Mouse (Mus musculus) kidney, embryonic 16.5 days (tissue): ENCODE measurements around the gene Gm45753. TPM values are rescaled to one million over a fixed set of nuclear protein-coding genes. Genes with fewer than 3 reads are reported as not detected.

Source experiments
- ATAC-seq: fragments of 200-750 bp; cut with Nextera tagmentation; 2 replicates; pipeline ENCODE4 v1.8.0; 2017; ENCODE audit warnings: moderate TSS enrichment; ENCODE audit not compliant: low FRiP score, low TSS enrichment
- H3K27ac ChIP-seq: fragments of 300-500 bp; sonication (generic); 2 replicates; pipeline ENCODE4 v1.5.1; 2014; ENCODE audit warnings: low read length
- H3K27me3 ChIP-seq: fragments of 300-500 bp; sonication (generic); 2 replicates; pipeline ENCODE4 v1.6.1; 2014; ENCODE audit warnings: low read length, control low read depth, mixed read lengths; ENCODE audit not compliant: insufficient read depth
- H3K36me3 ChIP-seq: fragments of 300-500 bp; sonication (generic); 2 replicates; pipeline ENCODE4 v1.6.1; 2014; ENCODE audit warnings: low read length, control low read depth, mixed read lengths; ENCODE audit not compliant: insufficient read depth
- H3K4me1 ChIP-seq: fragments of 300-500 bp; sonication (generic); 2 replicates; pipeline ENCODE4 v1.6.1; 2014; ENCODE audit warnings: low read length, control low read depth, mixed read lengths; ENCODE audit not compliant: insufficient read depth
- H3K4me2 ChIP-seq: fragments of 300-500 bp; sonication (generic); replicated peaks from 2 replicates; pipeline ENCODE4 v1.6.1; 2014; ENCODE audit warnings: low read depth, low read length
- H3K4me3 ChIP-seq: fragments of 300-500 bp; sonication (generic); 2 replicates; pipeline ENCODE4 v1.5.1; 2014; ENCODE audit warnings: mild to moderate bottlenecking, low read length
- H3K9ac ChIP-seq: fragments of 300-500 bp; sonication (generic); replicated peaks from 2 replicates; pipeline ENCODE4 v1.6.1; 2014; ENCODE audit warnings: low read length
- H3K9me3 ChIP-seq: fragments of 300-500 bp; sonication (generic); 2 replicates; pipeline ENCODE4 v1.6.1; 2016; ENCODE audit warnings: low read length, control low read depth
- WGBS: fragments of 180-500 bp; shearing (Covaris S2); extraction: QIAGEN DNeasy Blood & Tissue Kit; methylation state at CpG from one replicate; pipeline ENCODE4 v1.1.7; 2014; 5-methylcytosine and 5-hydroxymethylcytosine counted together
- polyA plus RNA-seq: library from polyadenylated mRNA; unstranded; fragments of >200 nt; fragmentation: Nextera tagmentation; extraction: Ambion mirVana; gene quantifications from 2 replicates; pipeline ENCODE4 v1.2.1, GENCODE M21; 2015

Gene Gm45753
- polyA plus RNA-seq, 1 experiment from 2014 or later: not detected

- H3K4me3 ChIP-seq: no peak within 1 kb of the TSS
- no peaks in the 10 kb centered on the region for H3K4me1 ChIP-seq
- WGBS: 83% methylated on average over 10 of the region's 10 CpGs
- ATAC-seq: no peak
- H3K4me2 ChIP-seq: no peak within 1 kb of the TSS
- no peaks in the 10 kb centered on the region; the same call in 1 of the 2 replicates for H3K9me3 ChIP-seq
- no peaks in the 10 kb centered on the region for H3K36me3 ChIP-seq
- H3K9ac ChIP-seq: no peak within 1 kb of the TSS
- H3K27me3 ChIP-seq: no peaks in the 10 kb centered on the region
- H3K27ac ChIP-seq: no peak within 1 kb of the TSS
Observed at GRCm38 (mm10) chr8:45261920-45262319, 46.3 kb downstream of the Gm45753 start, which contains the start of gene F11. F11 (minus strand) TSS chr8:45262031.

DNA sequence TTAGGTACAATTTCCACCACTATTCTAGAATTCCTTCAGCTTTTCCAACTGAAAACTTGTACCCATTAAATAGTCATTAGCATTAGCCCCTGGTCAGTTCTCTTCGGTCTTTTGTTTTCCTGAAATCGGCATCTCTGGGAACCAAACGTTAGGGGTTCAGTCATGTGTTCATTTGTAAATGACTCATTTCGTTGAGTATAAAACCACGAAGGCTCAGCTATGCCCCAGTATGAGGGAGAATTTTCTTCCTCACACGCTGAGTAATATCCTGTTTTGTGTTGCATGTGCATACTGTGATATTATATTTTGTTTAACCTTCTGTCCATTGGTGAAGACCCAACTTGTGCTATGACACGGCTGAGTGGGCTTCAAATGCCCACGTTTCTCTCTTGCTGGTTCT lies 49.8 kb downstream of the Gm45753 start:
- Histone ChIP-seq H3K36me3 (no peaks in the 10 kb centered on the region), H3K4me2 (no peak overlapping the region), H3K4me1 (no peaks in the 10 kb centered on the region), H3K27me3 (no peaks in the 10 kb centered on the region), H3K9me3 (no peaks in the 10 kb centered on the region), H3K9ac (no peak overlapping the region), H3K27ac (no peak overlapping the region), H3K4me3 (no peak overlapping the region)
- WGBS: 69% methylated on average over 8 of the region's 8 CpGs
- no peak for ATAC-seq

- H3K27me3 ChIP-seq: no peaks in the 10 kb centered on the region
- no peak overlapping the region for H3K9ac ChIP-seq
- ATAC-seq: no peak
- no peaks in the 10 kb centered on the region for H3K9me3 ChIP-seq
- 52% methylated on average over 12 of the region's 12 CpGs for WGBS
- no peaks in the 10 kb centered on the region for H3K36me3 ChIP-seq
- H3K4me2 ChIP-seq: no peak overlapping the region
- H3K27ac ChIP-seq: no peak overlapping the region
- H3K4me1 ChIP-seq: no peaks in the 10 kb centered on the region
- no peak overlapping the region for H3K4me3 ChIP-seq
Observed at GRCm38 (mm10) chr8:45255040-45255439, 53.2 kb downstream of the Gm45753 start.

DNA sequence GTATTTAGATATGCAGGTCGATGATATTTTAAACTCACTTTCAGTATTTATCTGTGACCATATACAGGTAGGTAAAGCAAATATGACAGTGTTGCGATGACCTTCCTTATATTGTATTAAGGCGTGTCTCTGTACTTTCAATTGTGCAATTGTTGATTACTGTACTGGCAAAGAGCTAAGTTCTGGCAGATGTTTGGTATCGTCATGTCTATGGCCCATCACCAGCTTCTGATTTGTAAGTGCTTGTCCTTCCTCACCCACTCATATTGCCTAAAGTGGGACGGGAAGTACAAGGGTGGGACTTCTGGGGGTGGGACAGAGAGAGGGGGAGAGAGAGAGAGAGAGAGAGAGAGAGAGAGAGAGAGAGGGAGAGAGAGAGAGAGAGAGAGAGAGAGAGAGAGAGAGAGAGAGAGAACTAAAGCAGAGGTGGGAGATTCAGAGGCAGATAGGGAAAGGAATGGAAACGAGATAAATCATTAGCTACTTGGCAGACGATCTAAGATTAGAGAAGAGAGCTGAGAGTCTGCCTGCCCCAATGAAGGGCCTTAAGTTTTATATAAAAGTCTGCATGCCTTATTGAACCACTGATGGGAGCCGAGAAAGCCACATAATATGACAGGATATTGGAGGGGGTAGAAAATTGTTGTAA lies 53.9 kb downstream of the Gm45753 start:
- H3K27me3 ChIP-seq: no peaks in the 10 kb centered on the region
- H3K4me3 ChIP-seq: no peak overlapping the region
- no peaks in the 10 kb centered on the region for H3K4me1 ChIP-seq
- H3K9me3 ChIP-seq: no peaks in the 10 kb centered on the region
- H3K36me3 ChIP-seq: no peaks in the 10 kb centered on the region
- no peak overlapping the region for H3K4me2 ChIP-seq
- no peak for ATAC-seq
- H3K27ac ChIP-seq: no peak overlapping the region
- 72% methylated on average over 8 of the region's 8 CpGs for WGBS
- no peak overlapping the region for H3K9ac ChIP-seq

DNA sequence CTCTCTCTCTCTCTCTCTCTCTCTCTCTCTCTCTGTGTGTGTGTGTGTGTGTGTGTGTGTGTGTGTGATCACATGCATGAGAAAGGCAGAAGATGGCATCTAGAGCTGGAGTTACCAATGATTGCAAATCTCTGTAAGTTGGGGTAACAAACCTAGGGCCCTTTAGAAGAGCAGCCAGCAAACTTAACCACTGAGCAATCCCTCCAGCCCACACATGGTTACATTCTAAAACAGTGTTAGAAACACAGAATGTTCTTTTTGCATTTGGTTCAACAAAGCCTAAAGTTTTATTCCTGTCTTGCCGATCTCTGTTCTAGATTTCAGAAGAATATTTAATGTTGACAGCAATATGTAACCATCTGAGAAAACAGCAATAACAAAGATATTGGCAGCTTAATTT lies 54.7 kb downstream of the Gm45753 start:
- no peak overlapping the region for H3K9ac ChIP-seq
- no peak for ATAC-seq
- H3K4me1 ChIP-seq: no peaks in the 10 kb centered on the region
- H3K36me3 ChIP-seq: no peaks in the 10 kb centered on the region
- H3K27ac ChIP-seq: no peak overlapping the region
- no peaks in the 10 kb centered on the region for H3K9me3 ChIP-seq
- H3K27me3 ChIP-seq: no peaks in the 10 kb centered on the region
- WGBS: 98% methylated on average over 1 of the region's 1 CpGs
- no peak overlapping the region for H3K4me2 ChIP-seq
- H3K4me3 ChIP-seq: no peak overlapping the region

- Histone ChIP-seq H3K36me3 (no peaks in the 10 kb centered on the region), H3K9ac (no peak overlapping the region), H3K4me2 (no peak overlapping the region), H3K27ac (no peak overlapping the region), H3K27me3 (no peaks in the 10 kb centered on the region), H3K9me3 (no peaks in the 10 kb centered on the region), H3K4me3 (no peak overlapping the region), H3K4me1 (no peaks in the 10 kb centered on the region)
- WGBS: 40% methylated on average over 2 of the region's 2 CpGs
- ATAC-seq: no peak
Observed at GRCm38 (mm10) chr8:45253111-45253510, 55.2 kb downstream of the Gm45753 start.

DNA sequence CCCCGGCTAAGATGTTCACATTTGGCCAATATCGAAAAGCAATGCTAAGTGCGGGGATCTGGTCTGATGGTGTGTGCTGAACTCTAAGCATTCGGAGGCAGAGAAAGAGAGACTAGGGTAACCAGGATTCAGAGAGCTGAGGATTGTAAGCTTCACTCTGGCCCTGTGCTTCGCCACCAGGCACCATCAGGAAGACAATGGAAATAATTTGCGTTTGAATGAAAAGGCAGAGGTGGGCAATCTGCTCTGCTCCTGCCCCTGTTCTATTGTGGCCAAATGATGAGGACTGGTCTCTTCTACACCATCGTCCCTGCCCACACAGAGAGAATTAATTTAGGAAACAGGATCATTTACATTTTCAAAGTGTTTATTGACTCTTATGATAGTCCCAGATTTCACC lies 62.0 kb downstream of the Gm45753 start:
- Histone ChIP-seq H3K36me3 (no peaks in the 10 kb centered on the region), H3K4me3 (no peak overlapping the region), H3K9ac (no peak overlapping the region), H3K27me3 (no peaks in the 10 kb centered on the region), H3K9me3 (no peaks in the 10 kb centered on the region), H3K4me1 (no peaks in the 10 kb centered on the region), H3K27ac (no peak overlapping the region), H3K4me2 (no peak overlapping the region)
- ATAC-seq: no peak
- WGBS: 44% methylated on average over 7 of the region's 7 CpGs

DNA sequence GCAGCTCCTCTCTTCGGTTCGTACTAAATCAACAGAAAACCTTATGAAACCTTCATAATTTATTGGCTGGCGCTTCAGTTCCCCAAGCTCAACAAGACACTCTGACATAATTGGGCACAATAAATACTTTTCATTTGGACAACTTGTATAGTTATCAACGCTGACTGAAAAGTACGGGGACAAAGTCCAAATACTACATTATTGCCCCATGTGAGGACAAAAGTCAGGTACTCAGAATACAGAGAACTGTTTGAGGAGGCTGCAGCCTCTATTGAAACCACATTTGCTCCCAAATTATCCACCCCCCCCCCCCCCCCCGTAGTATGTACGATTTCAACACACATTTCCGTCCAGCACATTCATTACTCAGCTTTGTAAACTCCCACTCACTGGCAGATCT lies 68.9 kb downstream of the Gm45753 start:
- Histone ChIP-seq H3K4me1 (0 out of 2 replicates have a peak, but pooled peaks cover 3% of the 10 kb centered on the region), H3K27me3 (no peaks in the 10 kb centered on the region), H3K4me2 (no peak overlapping the region), H3K4me3 (no peak overlapping the region), H3K9me3 (no peaks in the 10 kb centered on the region), H3K27ac (no peak overlapping the region), H3K9ac (no peak overlapping the region), H3K36me3 (no peaks in the 10 kb centered on the region)
- WGBS: 81% methylated on average over 8 of the region's 8 CpGs
- no peak for ATAC-seq

GRCm38 (mm10) chr8:45238282-45238681 lies 70.0 kb downstream of the Gm45753 start:
- no peak overlapping the region for H3K9ac ChIP-seq

GRCm38 (mm10) chr8:45236164-45236912 lies 71.9 kb downstream of the Gm45753 start:
- 18% methylated on average over 14 of the region's 14 CpGs for WGBS
- peak; percentile 74 for ATAC-seq

More at GRCm38 (mm10) chr8:45238282-45238681, 70.0 kb downstream of the Gm45753 start:
- 27% methylated on average over 3 of the region's 3 CpGs for WGBS
- H3K9me3 ChIP-seq: no peaks in the 10 kb centered on the region
- H3K27ac ChIP-seq: no peak overlapping the region
- H3K36me3 ChIP-seq: no peaks in the 10 kb centered on the region
- ATAC-seq: peak; percentile 55; the same call in 1 of the 2 replicates
- no peaks in the 10 kb centered on the region for H3K27me3 ChIP-seq
- H3K4me1 ChIP-seq: 0 out of 2 replicates have a peak, but pooled peaks cover 3% of the 10 kb centered on the region
- H3K4me3 ChIP-seq: no peak overlapping the region
- no peak overlapping the region for H3K4me2 ChIP-seq

More at GRCm38 (mm10) chr8:45236164-45236912, 71.9 kb downstream of the Gm45753 start:
- H3K27ac ChIP-seq: no peak overlapping the region
- no peaks in the 10 kb centered on the region for H3K36me3 ChIP-seq
- H3K4me2 ChIP-seq: peak overlapping the region; percentile 26; the same call in 1 of the 2 replicates
- H3K27me3 ChIP-seq: no peaks in the 10 kb centered on the region
- 0 out of 2 replicates have a peak overlapping the region, but pooled peaks have one; percentile 8 for H3K4me3 ChIP-seq
- 0 out of 2 replicates have a peak, but pooled peaks cover 3% of the 10 kb centered on the region for H3K4me1 ChIP-seq
- H3K9me3 ChIP-seq: no peaks in the 10 kb centered on the region
- H3K9ac ChIP-seq: no peak overlapping the region
